Mouse (Mus musculus): ENCODE data around the gene Tnnc1.

Gene Tnnc1

GRCm38 (mm10) chr14:31184195-31184594 is 23.9 kb upstream of the Tnnc1 start:
- DNase-seq (ENCODE audit: low spot score) = no peak

GRCm38 (mm10) chr14:31186656-31187055 is 21.5 kb upstream of the Tnnc1 start:
- no peak for DNase-seq (ENCODE audit: low spot score)

- DNase-seq (ENCODE audit: low spot score) = no peak
Measured at GRCm38 (mm10) chr14:31188771-31189181, 19.3 kb upstream of the Tnnc1 start.

GRCm38 (mm10) chr14:31189348-31189747 is 18.8 kb upstream of the Tnnc1 start:
- no peak for DNase-seq (ENCODE audit: low spot score)

GRCm38 (mm10) chr14:31191936-31192335 is 16.2 kb upstream of the Tnnc1 start:
- no peak for DNase-seq (ENCODE audit: low spot score)

GRCm38 (mm10) chr14:31193791-31194190 is 14.3 kb upstream of the Tnnc1 start:
- no peak for DNase-seq (ENCODE audit: low spot score)

- DNase-seq (ENCODE audit: low spot score) = no peak
Measured at GRCm38 (mm10) chr14:31194441-31194840, 13.7 kb upstream of the Tnnc1 start.

- DNase-seq (ENCODE audit: low spot score) = peak; percentile 46
Measured at GRCm38 (mm10) chr14:31194891-31195513, 13.1 kb upstream of the Tnnc1 start.

GRCm38 (mm10) chr14:31195521-31195920 is 12.6 kb upstream of the Tnnc1 start:
- DNase-seq (ENCODE audit: low spot score) = no peak

GRCm38 (mm10) chr14:31195968-31196367 is 12.1 kb upstream of the Tnnc1 start:
- no peak for DNase-seq (ENCODE audit: low spot score)

GRCm38 (mm10) chr14:31197547-31198516 is 10.3 kb upstream of the Tnnc1 start:
- DNase-seq (ENCODE audit: low spot score) = peak; percentile 38

GRCm38 (mm10) chr14:31199599-31199998 is 8.5 kb upstream of the Tnnc1 start:
- no peak for DNase-seq (ENCODE audit: low spot score)

- DNase-seq (ENCODE audit: low spot score) = no peak
Measured at GRCm38 (mm10) chr14:31200038-31200437, 8.1 kb upstream of the Tnnc1 start.

GRCm38 (mm10) chr14:31204844-31205243 is 3.3 kb upstream of the Tnnc1 start:
- no peak for DNase-seq (ENCODE audit: low spot score)

GRCm38 (mm10) chr14:31205244-31205561 is 2.9 kb upstream of the Tnnc1 start:
- DNase-seq (ENCODE audit: low spot score) = peak; percentile 22

GRCm38 (mm10) chr14:31205562-31206467 is 2.3 kb upstream of the Tnnc1 start:
- DNase-seq (ENCODE audit: low spot score) = peak; percentile 51

GRCm38 (mm10) chr14:31206472-31206981 is 1.6 kb upstream of the Tnnc1 start:
- peak; percentile 97 for DNase-seq (ENCODE audit: low spot score)

GRCm38 (mm10) chr14:31207070-31207830 is 862 bp upstream of the Tnnc1 start:
- DNase-seq (ENCODE audit: low spot score) = no peak

- DNase-seq (ENCODE audit: low spot score) = no peak
Measured at GRCm38 (mm10) chr14:31209133-31209557, 1.0 kb downstream of the Tnnc1 start.

- no peak for DNase-seq (ENCODE audit: low spot score)
Measured at GRCm38 (mm10) chr14:31211854-31212253, 3.7 kb downstream of the Tnnc1 start.

- no peak for DNase-seq (ENCODE audit: low spot score)
Measured at GRCm38 (mm10) chr14:31212499-31212898, 4.4 kb downstream of the Tnnc1 start.
